Mouse (Mus musculus) cerebellum, adult 11 months (tissue): ENCODE data around the gene Urah.

Source experiments
- DNase-seq: peaks from one replicate; pipeline ENCODE4 v3.0.0; 2022

The Urah gene

DNA sequence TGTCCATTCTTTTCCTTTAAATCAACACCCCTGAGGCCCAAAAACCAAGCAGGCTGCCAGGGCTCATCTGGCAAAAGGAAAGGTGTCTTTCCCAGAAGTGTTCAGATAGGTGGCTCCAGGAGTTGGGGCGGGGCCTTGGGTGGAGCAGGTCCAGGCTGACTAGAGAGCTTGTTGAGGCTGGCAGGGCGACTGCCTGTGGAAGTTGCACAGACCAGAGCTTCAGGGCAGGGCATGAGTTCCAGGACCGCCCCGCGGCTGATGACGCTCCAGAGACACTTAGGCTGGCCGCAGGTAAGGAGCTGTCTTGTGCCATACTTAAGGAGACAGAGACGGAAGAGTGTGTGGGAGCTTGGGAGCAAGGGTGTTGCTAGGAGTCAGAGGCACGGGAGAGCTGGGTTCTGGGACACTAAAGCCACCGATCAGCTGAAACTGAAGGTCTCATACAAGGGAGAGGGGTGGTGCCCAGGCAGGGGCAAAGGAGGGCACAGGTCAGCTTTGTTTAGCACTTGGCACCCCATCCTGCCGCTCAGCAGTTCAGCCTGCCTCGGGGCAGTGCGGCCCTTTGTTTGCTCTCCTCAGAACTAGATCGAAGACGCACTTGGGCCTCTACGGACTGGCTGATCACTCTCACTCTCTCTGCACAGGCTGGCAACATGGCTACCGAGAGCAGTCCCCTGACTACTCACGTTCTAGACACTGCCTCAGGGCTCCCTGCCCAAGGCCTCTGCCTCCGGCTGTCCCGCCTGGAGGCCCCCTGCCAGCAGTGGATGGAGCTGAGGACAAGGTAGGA is at the start of gene Urah:
Gene Urah (plus strand): TSS at position 51 of the 790 bp plus-strand sequence.
- no peak for DNase-seq

DNA sequence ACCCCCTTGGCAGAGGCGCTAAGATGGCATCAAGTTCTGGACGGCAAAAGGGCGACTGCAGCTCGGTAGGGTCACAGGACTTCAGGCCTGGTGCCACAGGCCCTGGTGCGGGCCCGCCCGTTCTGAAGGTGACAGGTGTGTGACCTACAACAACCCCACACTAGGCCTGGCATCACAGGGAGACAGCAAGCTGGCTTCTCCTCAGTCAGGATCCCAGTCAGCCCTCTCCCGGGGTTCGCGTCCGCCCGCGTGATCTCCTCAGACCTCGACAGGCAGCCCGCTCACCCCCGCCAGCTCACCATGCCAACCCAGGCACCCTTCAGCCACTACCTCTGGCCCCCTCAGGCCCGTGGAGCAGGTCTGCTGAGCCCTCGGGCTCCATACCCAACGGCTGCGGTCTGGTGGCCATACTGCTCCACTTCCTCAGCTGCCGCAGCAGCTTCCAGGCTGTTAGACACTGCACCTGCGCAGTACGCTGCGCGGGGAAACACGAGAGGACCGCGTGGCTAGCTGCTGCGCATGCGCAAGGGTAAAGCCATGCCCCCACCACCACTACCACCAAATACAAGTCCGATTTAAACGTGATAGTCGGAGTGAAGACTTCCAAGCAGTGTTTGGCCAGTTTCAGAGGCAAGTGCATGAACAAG is 47.3 kb upstream of the Urah start, which contains the start of gene Syce1:
Gene Syce1 (minus strand): TSS at position 447 of the 647 bp plus-strand sequence.
- no peak for DNase-seq

DNA sequence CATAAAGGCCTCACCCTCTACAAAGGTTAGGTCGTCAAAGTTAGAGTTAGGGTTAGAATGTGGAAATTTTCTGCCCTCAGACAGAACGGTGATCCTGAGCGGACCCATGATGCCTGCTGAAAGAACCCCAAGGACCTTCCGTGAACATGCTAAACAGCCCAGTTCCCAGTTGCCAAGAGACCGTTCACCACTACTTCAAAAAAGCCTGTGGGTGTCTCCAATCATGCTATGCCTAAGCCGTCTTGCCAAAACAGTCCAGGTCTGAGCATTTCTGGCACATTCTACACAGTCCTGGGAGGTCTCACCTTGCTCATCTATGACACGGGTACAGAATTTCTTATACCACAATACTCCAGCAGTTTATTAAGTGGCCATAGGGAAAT is 46.8 kb upstream of the Urah start:
- no peak for DNase-seq

- DNase-seq, result no peak
Observed at GRCm38 (mm10) chr7:140793541-140793940, 41.3 kb upstream of the Urah start.

DNA sequence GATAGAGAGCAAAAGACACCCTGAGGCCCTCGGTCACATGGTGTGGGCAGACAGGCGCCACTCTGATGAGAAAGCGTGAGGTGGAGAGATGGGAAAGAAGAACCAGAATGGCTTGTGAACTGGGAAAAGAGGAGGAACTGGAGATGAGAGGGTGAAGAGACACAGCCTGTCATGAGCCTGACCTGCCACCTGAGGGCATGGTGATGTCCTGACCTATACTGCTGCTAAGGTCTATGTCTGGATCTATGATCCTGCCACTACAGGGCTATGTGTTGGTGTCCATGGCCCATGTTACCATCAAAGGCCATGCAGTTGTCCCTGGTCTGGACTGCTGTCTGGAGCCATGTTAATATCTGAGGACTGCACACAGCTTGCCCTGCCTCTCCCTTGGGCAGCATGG is 37.2 kb upstream of the Urah start:
- DNase-seq, result no peak

GRCm38 (mm10) chr7:140798212-140798611 is 36.6 kb upstream of the Urah start:
- no peak for DNase-seq

- DNase-seq, result no peak
Observed at GRCm38 (mm10) chr7:140802629-140803028, 32.2 kb upstream of the Urah start.

GRCm38 (mm10) chr7:140805704-140806103 is 29.1 kb upstream of the Urah start:
- DNase-seq, result no peak

DNA sequence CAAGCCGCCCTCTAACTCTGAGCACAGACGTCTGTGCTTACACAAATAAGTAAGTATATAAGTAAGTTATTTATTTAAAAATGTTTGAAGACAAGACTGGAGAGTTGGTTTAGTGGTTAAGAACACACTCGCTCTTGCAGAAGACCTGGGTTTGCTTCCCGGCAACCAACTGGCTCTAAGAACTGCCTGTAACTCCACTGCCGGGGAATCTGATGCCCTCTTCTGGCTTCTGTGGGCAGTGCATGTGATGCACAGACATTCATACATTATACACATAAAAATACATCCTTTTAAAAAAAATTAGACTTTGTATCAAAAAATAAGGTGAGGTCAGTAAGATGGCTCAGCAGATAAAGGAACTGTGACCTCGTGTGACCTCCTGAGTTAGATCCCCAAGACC is 24.3 kb upstream of the Urah start:
- no peak for DNase-seq

DNA sequence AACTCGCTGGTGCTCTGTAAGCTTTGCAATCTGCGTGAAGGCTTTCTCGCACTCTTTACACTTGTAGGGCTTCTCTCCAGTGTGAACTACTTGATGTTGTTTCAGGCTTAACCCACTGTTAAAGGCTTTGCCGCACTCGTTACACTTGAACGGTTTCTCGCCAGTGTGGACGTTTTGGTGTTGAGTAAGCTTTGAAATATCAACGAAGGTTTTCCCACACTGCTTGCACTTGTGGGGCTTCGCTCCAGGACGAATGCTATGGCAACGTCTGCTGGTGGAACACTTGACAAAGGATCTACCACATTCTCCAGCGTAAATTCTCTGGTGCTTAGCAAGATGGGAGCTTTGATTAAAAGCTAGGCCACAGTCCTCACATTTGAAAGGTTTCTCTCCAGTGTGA is 23.1 kb upstream of the Urah start:
- DNase-seq, result no peak

- DNase-seq, result no peak
Observed at GRCm38 (mm10) chr7:140812850-140813249, 22.0 kb upstream of the Urah start.

- DNase-seq, result no peak
Observed at GRCm38 (mm10) chr7:140820173-140820572, 14.6 kb upstream of the Urah start.

DNA sequence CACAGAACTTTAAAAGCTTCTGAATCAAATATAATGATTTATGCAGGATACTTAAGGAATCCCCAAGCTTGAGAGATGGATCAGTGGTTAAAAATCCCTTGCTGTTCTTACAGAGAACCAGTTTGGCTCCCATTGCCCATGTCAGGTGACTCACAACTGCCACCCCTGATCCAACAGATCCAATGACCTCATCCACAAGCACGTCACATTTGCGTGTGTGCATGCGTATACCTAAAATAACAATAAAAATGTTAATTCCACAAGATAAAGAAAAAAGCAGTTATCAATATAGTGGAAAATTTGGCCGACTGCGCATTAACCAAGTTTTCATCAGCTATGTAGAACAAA is 13.5 kb upstream of the Urah start:
- peak; percentile 27 for DNase-seq

GRCm38 (mm10) chr7:140821653-140822329 is 13.0 kb upstream of the Urah start, which contains the start of gene Zfp941:
TSS of gene Zfp941 (minus strand) at chr7:140822178.
- peak; percentile 82 for DNase-seq

- no peak for DNase-seq
Observed at GRCm38 (mm10) chr7:140822731-140823130, 12.1 kb upstream of the Urah start.

- peak; percentile 59 for DNase-seq
Observed at GRCm38 (mm10) chr7:140828171-140828881, 6.5 kb upstream of the Urah start.

- no peak for DNase-seq
Observed at GRCm38 (mm10) chr7:140831447-140831846, 3.4 kb upstream of the Urah start.

- DNase-seq, result no peak
Observed at GRCm38 (mm10) chr7:140833341-140833740, 1.5 kb upstream of the Urah start.

GRCm38 (mm10) chr7:140835758-140836087 is 905 bp downstream of the Urah start:
- no peak for DNase-seq

DNA sequence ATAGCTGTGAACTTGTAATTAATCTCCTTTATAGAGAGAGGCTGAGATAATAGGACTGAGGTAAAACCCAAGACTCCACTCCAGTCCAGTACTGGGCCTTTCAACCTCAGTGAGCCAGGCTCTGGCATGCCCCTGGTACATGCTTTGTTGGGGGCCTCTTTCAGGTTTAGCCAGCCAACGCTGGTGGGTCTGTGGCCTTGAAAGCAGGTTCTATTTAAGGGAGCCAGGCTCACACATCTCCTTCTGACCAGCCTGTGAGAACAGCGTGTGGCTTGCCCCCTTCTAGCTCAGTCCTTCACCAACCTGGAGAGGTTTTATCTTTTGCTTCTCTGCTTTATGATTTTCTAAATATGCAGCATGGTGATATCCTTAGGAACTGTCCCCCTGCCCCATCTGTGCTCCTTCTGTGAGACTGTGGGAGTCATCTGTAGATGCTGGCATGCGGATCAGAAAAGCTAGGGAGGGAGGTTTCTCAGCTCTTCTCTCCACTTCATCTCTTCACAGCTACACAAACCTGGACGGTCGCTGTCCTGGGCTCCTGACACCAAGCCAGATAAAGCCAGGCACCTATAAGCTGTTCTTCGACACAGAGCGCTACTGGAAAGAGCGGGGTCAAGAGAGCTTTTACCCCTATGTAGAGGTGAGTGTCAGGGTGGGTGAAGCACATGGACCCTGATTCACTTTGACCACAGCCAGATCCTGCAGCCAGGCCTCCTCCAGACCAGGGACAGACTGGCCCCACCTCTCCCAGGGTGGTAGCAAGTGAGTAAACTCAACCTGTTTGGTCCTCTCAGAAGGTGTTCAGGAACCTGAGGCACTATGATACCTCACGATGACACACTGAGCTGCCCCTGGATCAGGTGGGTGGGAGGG is 1.7 kb downstream of the Urah start:
- DNase-seq, result no peak

DNA sequence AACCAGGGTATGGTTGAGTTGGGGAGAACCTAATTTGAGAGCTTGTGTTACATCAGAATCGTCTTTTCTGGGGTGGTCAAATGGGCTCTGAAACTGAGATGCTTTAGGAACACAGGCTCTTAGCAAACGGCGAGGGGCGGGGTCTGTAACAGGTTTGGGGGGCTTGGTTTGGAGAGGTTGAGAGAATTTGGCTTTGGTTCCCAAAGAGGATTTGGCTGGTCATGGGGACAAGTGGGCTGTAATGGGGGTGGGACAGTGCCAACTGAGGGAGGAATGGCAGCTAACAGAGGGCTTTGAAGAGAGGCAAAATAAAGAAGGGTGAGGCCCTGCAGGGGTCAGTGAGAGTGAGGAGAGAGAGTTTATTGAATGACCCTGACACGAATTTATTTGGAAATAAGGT is 4.7 kb downstream of the Urah start:
- no peak for DNase-seq
